Mouse (Mus musculus): ENCODE measurements around the gene Aff3.

Aff3 gene

GRCm38 (mm10) chr1:38601802-38602508, 62.8 kb downstream of the Aff3 start:
- no peak for DNase-seq (ENCODE audit: low spot score)

GRCm38 (mm10) chr1:38595311-38595710, 69.4 kb downstream of the Aff3 start:
- no peak for DNase-seq (ENCODE audit: low spot score)

GRCm38 (mm10) chr1:38594766-38595165, 70.0 kb downstream of the Aff3 start:
- no peak for DNase-seq (ENCODE audit: low spot score)

GRCm38 (mm10) chr1:38591194-38591593, 73.6 kb downstream of the Aff3 start:
- DNase-seq (ENCODE audit: low spot score), result no peak

- DNase-seq (ENCODE audit: low spot score), result no peak
These were observed 76.0 kb downstream of the Aff3 start for GRCm38 (mm10) chr1:38588741-38589140.

GRCm38 (mm10) chr1:38582328-38582727, 82.4 kb downstream of the Aff3 start:
- no peak for DNase-seq (ENCODE audit: low spot score)

GRCm38 (mm10) chr1:38580572-38580971, 84.2 kb downstream of the Aff3 start:
- DNase-seq (ENCODE audit: low spot score), result no peak

GRCm38 (mm10) chr1:38578339-38578738, 86.4 kb downstream of the Aff3 start:
- DNase-seq (ENCODE audit: low spot score), result no peak

GRCm38 (mm10) chr1:38567791-38568190, 97.0 kb downstream of the Aff3 start:
- DNase-seq (ENCODE audit: low spot score), result no peak

- no peak for DNase-seq (ENCODE audit: low spot score)
These were observed 98.6 kb downstream of the Aff3 start for GRCm38 (mm10) chr1:38566101-38566678.

GRCm38 (mm10) chr1:38565295-38565777, 99.4 kb downstream of the Aff3 start:
- DNase-seq (ENCODE audit: low spot score), result no peak

- no peak for DNase-seq (ENCODE audit: low spot score)
These were observed 102.2 kb downstream of the Aff3 start for GRCm38 (mm10) chr1:38562397-38563199.

- DNase-seq (ENCODE audit: low spot score), result no peak
These were observed 103.4 kb downstream of the Aff3 start for GRCm38 (mm10) chr1:38561331-38561730.

GRCm38 (mm10) chr1:38560666-38561065, 104.1 kb downstream of the Aff3 start:
- DNase-seq (ENCODE audit: low spot score), result no peak

- DNase-seq (ENCODE audit: low spot score), result no peak
These were observed 107.1 kb downstream of the Aff3 start for GRCm38 (mm10) chr1:38557615-38558014.

- DNase-seq (ENCODE audit: low spot score), result no peak
These were observed 110.2 kb downstream of the Aff3 start for GRCm38 (mm10) chr1:38554546-38554945.

GRCm38 (mm10) chr1:38553090-38553489, 111.7 kb downstream of the Aff3 start:
- no peak for DNase-seq (ENCODE audit: low spot score)

GRCm38 (mm10) chr1:38550579-38550978, 114.2 kb downstream of the Aff3 start:
- no peak for DNase-seq (ENCODE audit: low spot score)

GRCm38 (mm10) chr1:38548671-38549661, 115.8 kb downstream of the Aff3 start:
- no peak for DNase-seq (ENCODE audit: low spot score)

GRCm38 (mm10) chr1:38547685-38548084, 117.1 kb downstream of the Aff3 start:
- no peak for DNase-seq (ENCODE audit: low spot score)

GRCm38 (mm10) chr1:38546696-38547095, 118.1 kb downstream of the Aff3 start:
- DNase-seq (ENCODE audit: low spot score), result no peak
